In the genomic region with DNA sequence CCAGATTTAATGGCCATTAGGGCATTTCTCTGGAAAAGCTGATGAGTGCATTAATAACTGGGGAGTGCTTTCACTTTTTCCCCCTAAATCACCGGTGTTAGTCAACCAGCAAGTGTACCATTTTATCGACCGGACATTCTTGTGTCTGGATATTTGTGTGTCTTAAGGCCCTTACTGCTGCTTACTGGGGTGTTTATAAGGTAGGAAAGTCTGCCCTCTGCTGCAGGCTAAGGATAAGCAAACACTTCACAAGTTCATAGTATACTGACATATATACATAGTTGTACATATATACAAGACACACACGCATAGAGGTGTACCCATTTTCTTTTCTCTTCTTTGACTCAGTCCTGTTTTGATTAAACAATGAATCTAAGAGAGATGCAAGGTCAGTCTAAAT, we compare ENCODE assay signal across 12 mouse cellular contexts. TPM values are rescaled to one million over a fixed set of nuclear protein-coding genes. Genes with fewer than 3 reads are reported as not detected.
A peak's percentile ranks its signal among the peaks of the same experiment; 100 is the strongest.
DNase-seq lines count a peak whose midpoint lies in the region; ATAC-seq and TF ChIP-seq lines count a peak whose summit lies in the region.
"Had no signal": no experiment of that assay in that cellular context is flagged by ENCODE, and none has a peak within 500 bp of the region (broad histone marks: within the 10 kb centered on the region; RNA-seq: fewer than 3 reads in every experiment).

No protein-coding gene starts in this region.

- H3K4me2 ChIP-seq in embryonic facial prominence, embryonic 11.5 days (ENCODE audit: low read depth, low read length), result no peak overlapping the region
- no peak overlapping the region for H3K4me2 ChIP-seq in kidney, embryonic 16.5 days (replicated peaks; ENCODE audit: low read depth, low read length)
- H3K4me2 ChIP-seq in midbrain, embryonic 14.5 days (ENCODE audit: low read length), result no peak overlapping the region
- H3K4me2 ChIP-seq in midbrain, embryonic 11.5 days, result no peak overlapping the region
- H3K4me2 ChIP-seq: embryonic facial prominence, embryonic 15.5 days; liver, embryonic 15.5 days had no signal

- ATAC-seq in embryonic facial prominence, embryonic 11.5 days (replicated peaks; ENCODE audit: insufficient number of reproducible peaks, low FRiP score, low TSS enrichment, low read depth), result no peak
- ATAC-seq in kidney, embryonic 16.5 days (ENCODE audit: low FRiP score, low TSS enrichment), result no peak
- ATAC-seq in midbrain, embryonic 14.5 days (ENCODE audit: low FRiP score, low TSS enrichment), result no peak
- ATAC-seq in midbrain, embryonic 11.5 days (ENCODE audit: low FRiP score), result no peak
- ATAC-seq in frontal cortex, adult (ENCODE audit: low TSS enrichment), result no peak

- TF ChIP-seq CTCF in kidney, adult 2 months (conservative IDR thresholded peaks at IDR 0.05; ENCODE audit: insufficient read depth, insufficient read length, low read depth, low read length), result 0 out of 2 replicates have a peak, but pooled peaks have one; percentile 4

- H3K4me1 ChIP-seq in embryonic facial prominence, embryonic 11.5 days (ENCODE audit: control insufficient read depth, insufficient read depth, low read length), result no peaks in the 10 kb centered on the region
- peaks cover 5% of the 10 kb centered on the region; the same call in 1 of the 2 replicates for H3K4me1 ChIP-seq in embryonic facial prominence, embryonic 10.5 days
- no peaks in the 10 kb centered on the region for H3K4me1 ChIP-seq in kidney, adult 2 months (ENCODE audit: control insufficient read depth, insufficient read depth, low read length)
- no peaks in the 10 kb centered on the region for H3K4me1 ChIP-seq in kidney, embryonic 16.5 days (ENCODE audit: insufficient read depth, low read length)
- H3K4me1 ChIP-seq in midbrain, embryonic 14.5 days (ENCODE audit: control insufficient read depth, insufficient read depth, low read length), result no peaks in the 10 kb centered on the region
- H3K4me1 ChIP-seq in midbrain, embryonic 11.5 days (ENCODE audit: control insufficient read depth, insufficient read depth, low read length), result peaks cover 4% of the 10 kb centered on the region; the same call in 1 of the 2 replicates
- H3K4me1 ChIP-seq: liver, embryonic 15.5 days had no signal

- WGBS in embryonic facial prominence, embryonic 11.5 days, result 76% methylated on average over 4 of the region's 4 CpGs
- 88% methylated on average over 4 of the region's 4 CpGs for WGBS in embryonic facial prominence, embryonic 10.5 days
- WGBS in kidney, adult 2 months, result 61% methylated on average over 4 of the region's 4 CpGs
- 74% methylated on average over 4 of the region's 4 CpGs for WGBS in kidney, embryonic 16.5 days
- 79% methylated on average over 4 of the region's 4 CpGs for WGBS in midbrain, embryonic 14.5 days
- WGBS in midbrain, embryonic 11.5 days, result 87% methylated on average over 4 of the region's 4 CpGs

- no peak overlapping the region for H3K4me3 ChIP-seq in embryonic facial prominence, embryonic 11.5 days (ENCODE audit: low read depth, low read length)
- no peak overlapping the region for H3K4me3 ChIP-seq in embryonic facial prominence, embryonic 10.5 days
- no peak overlapping the region for H3K4me3 ChIP-seq in kidney, adult 2 months (ENCODE audit: insufficient read depth, low read depth, low read length)
- no peak overlapping the region for H3K4me3 ChIP-seq in kidney, embryonic 16.5 days (ENCODE audit: low read length)
- no peak overlapping the region for H3K4me3 ChIP-seq in midbrain, embryonic 14.5 days (replicated peaks; ENCODE audit: low read depth, low read length)
- no peak overlapping the region for H3K4me3 ChIP-seq in midbrain, embryonic 11.5 days (ENCODE audit: low read depth, low read length)
- H3K4me3 ChIP-seq: embryonic facial prominence, embryonic 15.5 days; liver, embryonic 15.5 days had no signal

- no peaks in the 10 kb centered on the region for H3K36me3 ChIP-seq in embryonic facial prominence, embryonic 11.5 days (replicated peaks; ENCODE audit: control insufficient read depth, insufficient read depth, low read depth, low read length)
- no peaks in the 10 kb centered on the region for H3K36me3 ChIP-seq in embryonic facial prominence, embryonic 10.5 days (replicated peaks)
- no peaks in the 10 kb centered on the region for H3K36me3 ChIP-seq in kidney, adult 2 months (ENCODE audit: control insufficient read depth, insufficient read depth, low read length)
- no peaks in the 10 kb centered on the region for H3K36me3 ChIP-seq in kidney, embryonic 16.5 days (ENCODE audit: insufficient read depth, low read length)
- no peaks in the 10 kb centered on the region for H3K36me3 ChIP-seq in midbrain, embryonic 14.5 days (ENCODE audit: control insufficient read depth, insufficient read depth, low read length)
- H3K36me3 ChIP-seq in midbrain, embryonic 11.5 days (ENCODE audit: control insufficient read depth, insufficient read depth, low read length), result no peaks in the 10 kb centered on the region
- H3K36me3 ChIP-seq: embryonic facial prominence, embryonic 15.5 days; liver, embryonic 15.5 days had no signal

- H3K27ac ChIP-seq in embryonic facial prominence, embryonic 11.5 days (replicated peaks; ENCODE audit: low read depth, low read length), result no peak overlapping the region
- no peak overlapping the region for H3K27ac ChIP-seq in embryonic facial prominence, embryonic 10.5 days (replicated peaks)
- no peak overlapping the region for H3K27ac ChIP-seq in kidney, adult 2 months (ENCODE audit: insufficient read depth, low read depth, low read length)
- H3K27ac ChIP-seq in kidney, embryonic 16.5 days (ENCODE audit: low read length), result no peak overlapping the region
- no peak overlapping the region for H3K27ac ChIP-seq in midbrain, embryonic 14.5 days (replicated peaks; ENCODE audit: low read depth, low read length)
- H3K27ac ChIP-seq in midbrain, embryonic 11.5 days (ENCODE audit: low read depth, low read length), result no peak overlapping the region
- H3K27ac ChIP-seq: embryonic facial prominence, embryonic 15.5 days; liver, embryonic 15.5 days had no signal

- no peak overlapping the region for H3K9ac ChIP-seq in embryonic facial prominence, embryonic 11.5 days (replicated peaks; ENCODE audit: low read length)
- H3K9ac ChIP-seq in kidney, embryonic 16.5 days (replicated peaks; ENCODE audit: low read length), result no peak overlapping the region
- H3K9ac ChIP-seq in midbrain, embryonic 14.5 days (replicated peaks; ENCODE audit: low read length), result no peak overlapping the region
- H3K9ac ChIP-seq in midbrain, embryonic 11.5 days (ENCODE audit: low read length), result no peak overlapping the region
- H3K9ac ChIP-seq: embryonic facial prominence, embryonic 15.5 days; liver, embryonic 15.5 days had no signal

- H3K9me3 ChIP-seq in embryonic facial prominence, embryonic 11.5 days (replicated peaks; ENCODE audit: control insufficient read depth, low read length), result no peaks in the 10 kb centered on the region
- no peaks in the 10 kb centered on the region for H3K9me3 ChIP-seq in embryonic facial prominence, embryonic 10.5 days
- H3K9me3 ChIP-seq in kidney, embryonic 16.5 days (ENCODE audit: low read length), result no peaks in the 10 kb centered on the region
- H3K9me3 ChIP-seq in midbrain, embryonic 14.5 days (ENCODE audit: control insufficient read depth, low read length), result no peaks in the 10 kb centered on the region
- H3K9me3 ChIP-seq in midbrain, embryonic 11.5 days (ENCODE audit: control insufficient read depth, low read length), result no peaks in the 10 kb centered on the region
- H3K9me3 ChIP-seq: embryonic facial prominence, embryonic 15.5 days; liver, embryonic 15.5 days had no signal

- H3K27me3 ChIP-seq in embryonic facial prominence, embryonic 11.5 days (ENCODE audit: control insufficient read depth, insufficient read depth, low read length), result no peaks in the 10 kb centered on the region
- no peaks in the 10 kb centered on the region for H3K27me3 ChIP-seq in embryonic facial prominence, embryonic 10.5 days (replicated peaks; ENCODE audit: low read depth, poor library complexity, severe bottlenecking)
- H3K27me3 ChIP-seq in kidney, adult 2 months (replicated peaks; ENCODE audit: control insufficient read depth, insufficient read depth, low read length), result no peaks in the 10 kb centered on the region
- 0 out of 2 replicates have a peak, but pooled peaks cover 3% of the 10 kb centered on the region for H3K27me3 ChIP-seq in kidney, embryonic 16.5 days (ENCODE audit: insufficient read depth, low read length)
- H3K27me3 ChIP-seq in midbrain, embryonic 14.5 days (ENCODE audit: control insufficient read depth, insufficient read depth, low read length), result no peaks in the 10 kb centered on the region
- no peaks in the 10 kb centered on the region for H3K27me3 ChIP-seq in midbrain, embryonic 11.5 days (ENCODE audit: control insufficient read depth, insufficient read depth, low read length)
- H3K27me3 ChIP-seq: embryonic facial prominence, embryonic 15.5 days; liver, embryonic 15.5 days had no signal

- DNase-seq in embryonic facial prominence, embryonic 11.5 days (ENCODE audit: low spot score), result peak; percentile 35
- no peak for DNase-seq in embryonic facial prominence, embryonic 10.5 days (ENCODE audit: low spot score)
- DNase-seq in kidney, adult 2 months, result peak; percentile 18
- peak; percentile 56 for DNase-seq in midbrain, embryonic 14.5 days
- DNase-seq in midbrain, embryonic 11.5 days (ENCODE audit: low spot score, missing footprints), result no peak
- peak; percentile 38 for DNase-seq in retina, postnatal 1 day
- DNase-seq: heart, postnatal 14 days; right cerebral cortex, postnatal 4 days had no signal

- TF ChIP-seq POLR2A in kidney, adult 2 months (IDR thresholded peaks at IDR 0.05; ENCODE audit: low read depth, low read length), result no peak

RNA-seq across cellular contexts. Expression of gene Lrtm1, which starts 55.7 kb away (rescaled TPM):
- polyA plus RNA-seq in embryonic facial prominence, embryonic 11.5 days (2014; fragmentation: Nextera tagmentation; extraction: Ambion mirVana), result 0.18 and 0.32 TPM in 2 replicates
- 0.16 and 0.44 TPM in 2 replicates for polyA plus RNA-seq in embryonic facial prominence, embryonic 10.5 days (2016; fragmentation: Nextera tagmentation; extraction: Ambion mirVana)
- 0.05 and 0.55 TPM in 2 replicates for polyA plus RNA-seq in kidney, adult 2 months (2012; rRNA removed)
- polyA plus RNA-seq in kidney, embryonic 16.5 days (2015; fragmentation: Nextera tagmentation; extraction: Ambion mirVana), result 0.06 and 0.15 TPM in 2 replicates
- polyA plus RNA-seq in midbrain, embryonic 14.5 days (2014; fragmentation: Nextera tagmentation; extraction: Ambion mirVana), result 0.29 and 0.50 TPM in 2 replicates
- polyA plus RNA-seq in midbrain, embryonic 11.5 days (2014; fragmentation: Nextera tagmentation; extraction: Ambion mirVana), result 5.8 and 6.2 TPM in 2 replicates

Comparison
In these comparisons a context has a peak if more than half of its experiments do, and no peak if none do; other contexts are left out.
1. DNase-seq: peak in embryonic facial prominence, embryonic 11.5 days (single experiment), kidney, adult 2 months (single experiment), midbrain, embryonic 14.5 days (single experiment) and retina, postnatal 1 day (single experiment); none in embryonic facial prominence, embryonic 10.5 days (single experiment) and midbrain, embryonic 11.5 days (single experiment).